Mouse (Mus musculus): Measurements from ENCODE around the gene Gpr22.

Gpr22 gene

DNA sequence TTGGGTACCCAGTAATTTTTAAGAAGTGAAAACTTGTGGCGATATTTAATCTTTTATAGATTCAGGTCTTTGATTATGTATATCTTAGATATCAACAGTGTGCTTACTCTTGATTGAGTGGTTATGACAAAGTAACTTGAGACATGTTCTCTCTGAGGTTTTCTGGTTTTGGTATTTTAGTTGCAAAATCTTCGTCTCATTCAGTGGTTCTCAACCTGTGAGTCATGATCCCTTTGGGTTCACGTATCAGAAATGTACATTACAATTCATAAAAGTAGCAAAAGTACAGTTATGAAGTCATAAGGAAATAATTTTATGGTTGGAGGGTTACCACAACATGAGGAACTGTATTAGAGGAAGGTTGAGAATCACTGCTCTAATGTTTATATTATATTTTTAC, 27.1 kb downstream of the Gpr22 start:
- no peak for DNase-seq (ENCODE audit: low read depth, low spot score)

DNA sequence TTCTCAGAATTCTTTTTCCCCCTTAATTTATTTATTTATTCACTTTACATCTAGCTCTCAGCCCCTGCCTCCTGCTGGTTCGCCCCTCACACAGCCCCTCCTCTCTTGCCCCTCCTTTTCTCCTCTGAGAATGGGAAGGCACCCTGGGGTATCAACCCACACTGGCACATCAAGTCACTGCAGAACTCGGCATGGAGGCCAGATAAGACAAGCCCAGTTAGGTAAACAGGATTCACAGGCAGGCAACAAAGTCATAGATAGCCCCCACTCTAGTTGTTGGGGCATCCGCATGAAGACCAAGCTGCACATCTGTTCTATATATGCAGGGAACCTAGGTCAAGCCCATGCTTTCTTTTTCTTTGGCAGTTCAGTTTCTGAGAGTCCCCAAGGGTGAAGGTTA, 46.6 kb downstream of the Gpr22 start:
- no peak for DNase-seq (ENCODE audit: low read depth, low spot score)

DNA sequence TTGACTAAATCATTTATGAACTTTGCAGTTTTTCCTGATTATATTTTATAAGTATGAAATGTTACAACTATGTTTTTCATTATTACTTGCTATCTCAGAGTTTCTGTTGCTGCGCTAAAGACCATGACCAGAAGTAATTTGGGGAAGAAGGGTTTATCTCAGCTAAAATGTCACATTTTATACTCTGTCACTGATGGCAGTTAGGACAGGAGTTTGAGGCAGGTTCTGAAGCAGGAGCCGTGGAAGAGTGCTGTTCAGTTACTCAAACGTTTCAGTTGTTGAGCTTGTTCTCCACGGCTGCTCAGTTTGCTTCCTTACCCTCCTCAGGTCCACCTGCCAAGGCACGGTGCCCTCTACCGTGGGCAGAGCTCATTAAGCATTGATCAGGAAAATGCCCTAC, 47.7 kb downstream of the Gpr22 start:
- no peak for DNase-seq (ENCODE audit: low read depth, low spot score)

Data from embryo, embryonic 11.5 days (tissue).